Mouse (Mus musculus) stomach, postnatal 0 days (tissue): Measurements from ENCODE around the gene C2. TPM values are rescaled to one million over a fixed set of nuclear protein-coding genes. Genes with fewer than 3 reads are reported as not detected.

Source experiments
- ATAC-seq: fragments of 200-750 bp; cut with Nextera tagmentation; 2 replicates; pipeline ENCODE4 v1.8.0; 2017; ENCODE audit not compliant: low FRiP score, low TSS enrichment
- DNase-seq: peaks from one replicate; pipeline ENCODE4 v3.0.0-alpha.2; 2016; ENCODE audit warnings: low spot score
- H3K27ac ChIP-seq: fragments of 300-500 bp; sonication (generic); replicated peaks from 2 replicates; pipeline ENCODE4 v1.5.1; 2014; ENCODE audit warnings: mild to moderate bottlenecking, control low read depth
- H3K27me3 ChIP-seq: fragments of 300-500 bp; sonication (generic); 2 replicates; pipeline ENCODE4 v1.6.1; 2014; ENCODE audit warnings: low read length; ENCODE audit not compliant: control insufficient read depth, insufficient read depth
- H3K36me3 ChIP-seq: fragments of 300-500 bp; sonication (generic); 2 replicates; pipeline ENCODE4 v1.6.1; 2014; ENCODE audit warnings: low read length, mixed read lengths; ENCODE audit not compliant: control insufficient read depth, insufficient read depth
- H3K4me1 ChIP-seq: fragments of 300-500 bp; sonication (generic); replicated peaks from 2 replicates; pipeline ENCODE4 v1.6.1; 2014; ENCODE audit warnings: antibody characterized with exemption; ENCODE audit not compliant: control insufficient read depth, insufficient read depth
- H3K4me2 ChIP-seq: fragments of 300-500 bp; sonication (generic); replicated peaks from 2 replicates; pipeline ENCODE4 v1.6.1; 2014; ENCODE audit warnings: low read depth, mild to moderate bottlenecking, control low read depth, moderate library complexity
- H3K4me3 ChIP-seq: fragments of 300-500 bp; sonication (generic); 2 replicates; pipeline ENCODE4 v1.5.1; 2014; ENCODE audit warnings: low read depth, low read length, control low read depth
- H3K9ac ChIP-seq: fragments of 300-500 bp; sonication (generic); 2 replicates; pipeline ENCODE4 v1.6.1; 2014; ENCODE audit warnings: mild to moderate bottlenecking, low read length, control low read depth, mixed read lengths
- H3K9me3 ChIP-seq: fragments of 300-500 bp; sonication (generic); 2 replicates; pipeline ENCODE4 v1.6.1; 2016; ENCODE audit warnings: low read length; ENCODE audit not compliant: control insufficient read depth
- CTCF ChIP-seq: IDR thresholded peaks from 2 replicates; pipeline ENCODE4 v1.5.1; 2016; ENCODE audit warnings: antibody characterized with exemption, low read depth, mild to moderate bottlenecking, moderate library complexity
- EP300 ChIP-seq: optimal IDR thresholded peaks from 2 replicates; pipeline ENCODE3; 2016; ENCODE audit warnings: antibody characterized with exemption
- WGBS: fragments of 180-500 bp; shearing (Covaris S2); extraction: QIAGEN DNeasy Blood & Tissue Kit; methylation state at CpG from one replicate; pipeline ENCODE4 v1.1.7; 2014; 5-methylcytosine and 5-hydroxymethylcytosine counted together
- polyA plus RNA-seq: library from polyadenylated mRNA; unstranded; fragments of >200 nt; fragmentation: Nextera tagmentation; extraction: Ambion mirVana; gene quantifications from 2 replicates; pipeline ENCODE4 v1.2.1, GENCODE M21; 2015

Gene C2
- polyA plus RNA-seq, 1 experiment from 2014 or later = 4.8 TPM

DNA sequence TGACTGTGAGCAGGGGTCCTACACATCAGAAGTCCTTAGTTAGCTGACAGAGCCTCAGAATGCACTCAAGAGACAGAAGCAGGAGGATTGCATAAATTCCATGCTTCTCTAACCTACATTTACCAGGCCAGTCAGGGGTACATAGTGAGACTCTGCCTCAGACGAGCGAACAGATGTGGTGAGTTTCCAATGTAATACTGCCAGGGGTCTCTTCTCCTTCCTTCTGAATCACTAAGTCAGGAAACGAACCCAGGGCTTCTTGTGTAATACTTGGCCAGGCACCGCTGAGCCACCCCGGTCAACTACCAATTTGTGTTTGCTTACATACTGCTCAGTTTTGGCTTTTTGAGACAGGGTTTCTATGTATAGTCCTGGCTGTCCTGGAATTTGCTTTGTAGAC is 10.1 kb downstream of the C2 start:
- no peaks in the 10 kb centered on the region for H3K27me3 ChIP-seq
- no peak for DNase-seq
- no peak overlapping the region for H3K9ac ChIP-seq
- no peaks in the 10 kb centered on the region for H3K36me3 ChIP-seq
- WGBS = 83% methylated on average over 5 of the region's 5 CpGs
- no peak overlapping the region for H3K4me3 ChIP-seq
- ATAC-seq = no peak
- H3K4me2 ChIP-seq = no peak overlapping the region
- H3K4me1 ChIP-seq = no peaks in the 10 kb centered on the region
- no peaks in the 10 kb centered on the region for H3K9me3 ChIP-seq
- TF ChIP-seq CTCF (no peak), EP300 (no peak)
- H3K27ac ChIP-seq = no peak overlapping the region

DNA sequence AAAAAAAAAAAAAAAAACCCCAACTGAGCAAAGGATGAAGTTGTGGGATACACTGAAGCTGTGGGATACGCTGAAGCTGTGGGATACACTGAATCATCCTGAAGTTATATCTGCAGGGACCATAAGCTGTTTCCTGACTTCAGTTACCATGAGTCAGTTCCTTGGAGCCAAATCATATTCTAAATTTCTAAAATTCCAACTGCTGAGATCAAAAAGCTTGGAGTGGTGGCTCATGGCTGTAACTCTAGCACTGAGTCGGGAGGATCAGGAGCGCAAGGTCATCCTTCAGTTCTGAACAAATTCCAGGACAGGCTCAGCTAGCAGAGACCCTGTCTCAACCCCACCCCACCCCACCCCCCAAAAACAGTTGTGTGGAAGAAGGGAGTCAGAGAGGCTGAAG is 12.4 kb downstream of the C2 start:
- ATAC-seq (no peak), DNase-seq (no peak)
- no peaks in the 10 kb centered on the region for H3K9me3 ChIP-seq
- H3K4me2 ChIP-seq = no peak overlapping the region
- no peaks in the 10 kb centered on the region for H3K36me3 ChIP-seq
- no peaks in the 10 kb centered on the region for H3K27me3 ChIP-seq
- no peak overlapping the region for H3K4me3 ChIP-seq
- H3K27ac ChIP-seq = no peak overlapping the region
- H3K4me1 ChIP-seq = no peaks in the 10 kb centered on the region
- TF ChIP-seq EP300 (no peak), CTCF (no peak)
- H3K9ac ChIP-seq = no peak overlapping the region
- WGBS = 74% methylated on average over 3 of the region's 3 CpGs

DNA sequence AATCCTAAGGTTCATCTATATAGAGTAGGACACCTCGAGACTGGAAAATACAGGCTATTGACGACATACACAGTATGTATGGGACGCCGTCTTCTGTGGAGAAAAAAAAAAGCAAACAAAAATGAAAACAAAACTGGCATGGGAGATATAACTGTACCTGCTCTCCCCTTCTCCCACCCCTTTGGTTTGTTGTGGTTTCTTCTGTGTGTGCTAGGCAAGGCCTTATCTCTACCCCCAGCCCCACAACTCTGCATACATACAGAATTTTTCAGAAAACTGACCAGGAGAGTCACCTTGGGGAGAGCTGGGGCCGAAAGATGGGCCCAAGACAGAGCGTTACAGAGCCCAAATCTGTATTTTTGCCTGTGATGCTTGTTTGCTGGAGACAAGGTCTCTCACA is 13.4 kb downstream of the C2 start:
- ATAC-seq = no peak
- no peaks in the 10 kb centered on the region for H3K36me3 ChIP-seq
- H3K4me3 ChIP-seq = no peak overlapping the region
- H3K9ac ChIP-seq = no peak overlapping the region
- 86% methylated on average over 6 of the region's 6 CpGs for WGBS
- no peak overlapping the region for H3K4me2 ChIP-seq
- no peaks in the 10 kb centered on the region for H3K9me3 ChIP-seq
- no peaks in the 10 kb centered on the region for H3K27me3 ChIP-seq
- no peaks in the 10 kb centered on the region for H3K4me1 ChIP-seq
- TF ChIP-seq CTCF = no peak
- TF ChIP-seq EP300 = no peak
- DNase-seq = no peak
- no peak overlapping the region for H3K27ac ChIP-seq

DNA sequence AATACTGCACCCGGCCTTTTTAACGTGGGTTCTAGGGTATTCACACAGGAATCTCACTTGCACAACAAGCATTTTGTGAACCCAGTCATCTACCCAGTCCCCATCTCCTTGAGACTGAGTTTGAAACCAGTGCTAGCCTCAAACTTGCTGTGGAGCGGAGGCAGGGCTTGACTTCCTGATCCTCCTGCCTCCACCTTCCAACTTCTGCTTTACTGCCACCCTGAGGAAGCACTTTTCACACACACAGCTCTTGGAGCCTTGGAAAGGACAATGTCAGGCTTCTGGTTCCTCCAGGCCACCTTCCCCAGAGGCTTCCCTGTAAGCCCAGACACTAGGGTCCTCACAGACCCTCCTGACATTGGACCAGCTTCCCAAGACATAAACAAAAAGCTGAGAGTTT is 14.7 kb downstream of the C2 start:
- no peak overlapping the region for H3K4me2 ChIP-seq
- H3K9me3 ChIP-seq = no peaks in the 10 kb centered on the region
- no peak overlapping the region for H3K4me3 ChIP-seq
- no peak for TF ChIP-seq EP300
- TF ChIP-seq CTCF = peak; percentile 55
- no peak for ATAC-seq
- no peak overlapping the region for H3K9ac ChIP-seq
- DNase-seq = no peak
- H3K27me3 ChIP-seq = no peaks in the 10 kb centered on the region
- WGBS = 61% methylated on average over 3 of the region's 3 CpGs
- H3K4me1 ChIP-seq = no peaks in the 10 kb centered on the region
- H3K27ac ChIP-seq = no peak overlapping the region
- no peaks in the 10 kb centered on the region for H3K36me3 ChIP-seq

DNA sequence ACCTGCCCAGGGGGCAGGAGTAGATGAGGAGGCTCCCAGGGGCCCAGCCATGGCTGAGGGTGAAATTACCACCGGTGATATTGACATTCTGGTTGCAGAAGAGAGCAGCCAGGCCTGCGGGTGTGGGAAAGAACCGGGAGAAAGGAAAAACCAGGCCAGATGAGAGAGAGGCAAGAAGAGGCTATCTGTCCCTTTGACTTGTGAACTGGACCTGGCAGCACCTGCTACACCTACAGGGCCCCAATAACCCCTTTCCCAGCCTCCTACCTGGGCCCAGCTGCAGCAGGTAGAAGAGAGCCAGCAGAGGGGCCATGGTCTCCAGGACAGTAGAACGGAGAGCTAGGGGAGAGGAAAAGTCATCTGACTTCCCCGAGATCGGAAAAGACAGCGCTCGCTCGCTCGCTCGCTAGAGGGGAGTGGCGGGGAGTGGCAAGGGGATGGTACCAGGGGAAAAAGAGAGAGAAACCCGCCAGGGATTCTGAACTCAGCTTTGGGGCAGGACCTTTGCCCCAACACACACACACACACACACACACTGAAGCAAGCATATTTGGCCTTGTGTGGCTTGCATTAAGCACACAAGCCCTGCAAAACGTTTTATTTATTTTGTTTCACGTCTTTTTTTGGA is 16.3 kb downstream of the C2 start, which contains the start of gene Gm20547:
Gm20547 (minus strand) TSS at position 360 of the 628 bp plus-strand sequence.
- H3K9ac ChIP-seq = peak within 1 kb of the TSS; percentile 27; the same call in 1 of the 2 replicates
- ATAC-seq (peak; percentile 31; the same call in 1 of the 2 replicates), DNase-seq (no peak)
- H3K4me3 ChIP-seq = 0 out of 2 replicates have a peak within 1 kb of the TSS, but pooled peaks have one; percentile 2
- H3K27ac ChIP-seq = no peak within 1 kb of the TSS
- no peaks in the 10 kb centered on the region for H3K36me3 ChIP-seq
- H3K4me2 ChIP-seq = peak within 1 kb of the TSS; percentile 31
- no peaks in the 10 kb centered on the region for H3K9me3 ChIP-seq
- no peaks in the 10 kb centered on the region for H3K27me3 ChIP-seq
- WGBS = 9% methylated on average over 15 of the region's 15 CpGs
- TF ChIP-seq EP300 (no peak), CTCF (no peak)
- no peaks in the 10 kb centered on the region for H3K4me1 ChIP-seq

DNA sequence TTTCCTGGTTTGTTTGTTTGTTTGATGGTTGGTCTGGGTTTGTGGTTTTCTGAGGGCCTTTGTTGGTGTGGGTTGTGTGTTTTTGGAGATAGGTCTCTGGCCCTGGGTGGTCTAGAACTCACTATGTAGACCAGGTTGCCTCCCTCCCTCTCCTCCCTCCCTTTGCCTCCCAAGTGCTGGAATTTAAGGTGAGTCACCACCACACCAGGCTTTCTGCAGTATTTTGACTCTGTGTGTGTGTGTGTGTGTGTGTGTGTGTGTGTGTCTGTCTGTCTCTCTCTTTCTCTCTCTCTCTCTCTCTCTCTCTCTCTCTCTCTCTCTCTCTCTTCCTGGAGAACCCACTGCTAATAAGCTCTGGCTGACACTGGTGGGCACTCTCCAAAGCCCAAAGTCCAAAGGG is 16.9 kb downstream of the C2 start:
- no peak for TF ChIP-seq EP300
- TF ChIP-seq CTCF = no peak
- DNase-seq (no peak), ATAC-seq (no peak)
- Histone ChIP-seq H3K27me3 (no peaks in the 10 kb centered on the region), H3K4me3 (no peak overlapping the region), H3K27ac (no peak overlapping the region), H3K4me1 (no peaks in the 10 kb centered on the region), H3K36me3 (no peaks in the 10 kb centered on the region), H3K9me3 (no peaks in the 10 kb centered on the region), H3K9ac (no peak overlapping the region), H3K4me2 (no peak overlapping the region)
